Mouse (Mus musculus) kidney, embryonic 16.5 days (tissue): ENCODE data around the gene Krt12. TPM values are rescaled to one million over a fixed set of nuclear protein-coding genes. Genes with fewer than 3 reads are reported as not detected.
A peak's percentile ranks its signal among the peaks of the same experiment; 100 is the strongest.

Source experiments
- ATAC-seq: fragments of 200-750 bp; cut with Nextera tagmentation; 2 replicates; pipeline ENCODE4 v1.8.0; 2017; ENCODE audit warnings: moderate TSS enrichment; ENCODE audit not compliant: low FRiP score, low TSS enrichment
- H3K27ac ChIP-seq: fragments of 300-500 bp; sonication (generic); 2 replicates; pipeline ENCODE4 v1.5.1; 2014; ENCODE audit warnings: low read length
- H3K27me3 ChIP-seq: fragments of 300-500 bp; sonication (generic); 2 replicates; pipeline ENCODE4 v1.6.1; 2014; ENCODE audit warnings: low read length, control low read depth, mixed read lengths; ENCODE audit not compliant: insufficient read depth
- H3K36me3 ChIP-seq: fragments of 300-500 bp; sonication (generic); 2 replicates; pipeline ENCODE4 v1.6.1; 2014; ENCODE audit warnings: low read length, control low read depth, mixed read lengths; ENCODE audit not compliant: insufficient read depth
- H3K4me1 ChIP-seq: fragments of 300-500 bp; sonication (generic); 2 replicates; pipeline ENCODE4 v1.6.1; 2014; ENCODE audit warnings: low read length, control low read depth, mixed read lengths; ENCODE audit not compliant: insufficient read depth
- H3K4me2 ChIP-seq: fragments of 300-500 bp; sonication (generic); replicated peaks from 2 replicates; pipeline ENCODE4 v1.6.1; 2014; ENCODE audit warnings: low read depth, low read length
- H3K4me3 ChIP-seq: fragments of 300-500 bp; sonication (generic); 2 replicates; pipeline ENCODE4 v1.5.1; 2014; ENCODE audit warnings: mild to moderate bottlenecking, low read length
- H3K9ac ChIP-seq: fragments of 300-500 bp; sonication (generic); replicated peaks from 2 replicates; pipeline ENCODE4 v1.6.1; 2014; ENCODE audit warnings: low read length
- H3K9me3 ChIP-seq: fragments of 300-500 bp; sonication (generic); 2 replicates; pipeline ENCODE4 v1.6.1; 2016; ENCODE audit warnings: low read length, control low read depth
- WGBS: fragments of 180-500 bp; shearing (Covaris S2); extraction: QIAGEN DNeasy Blood & Tissue Kit; methylation state at CpG from one replicate; pipeline ENCODE4 v1.1.7; 2014; 5-methylcytosine and 5-hydroxymethylcytosine counted together
- polyA plus RNA-seq: library from polyadenylated mRNA; unstranded; fragments of >200 nt; fragmentation: Nextera tagmentation; extraction: Ambion mirVana; gene quantifications from 2 replicates; pipeline ENCODE4 v1.2.1, GENCODE M21; 2015

Gene Krt12
- 0.09 TPM in 2 replicates for polyA plus RNA-seq

- Histone ChIP-seq H3K4me2 (no peak within 1 kb of the TSS), H3K9me3 (no peaks in the 10 kb centered on the region), H3K9ac (no peak within 1 kb of the TSS), H3K36me3 (no peaks in the 10 kb centered on the region), H3K27me3 (no peaks in the 10 kb centered on the region), H3K4me1 (no peaks in the 10 kb centered on the region), H3K4me3 (no peak within 1 kb of the TSS), H3K27ac (no peak within 1 kb of the TSS)
- 86% methylated on average over 10 of the region's 10 CpGs for WGBS
- ATAC-seq = no peak
These were observed at the start of gene Krt12 for GRCm38 (mm10) chr11:99422159-99422558. Krt12 (minus strand) TSS chr11:99422259.

GRCm38 (mm10) chr11:99469228-99469627, 47.2 kb upstream of the Krt12 start:
- ATAC-seq = no peak
- Histone ChIP-seq H3K36me3 (no peaks in the 10 kb centered on the region), H3K9ac (no peak overlapping the region), H3K27ac (no peak overlapping the region), H3K4me1 (no peaks in the 10 kb centered on the region), H3K4me2 (no peak overlapping the region), H3K4me3 (no peak overlapping the region), H3K9me3 (no peaks in the 10 kb centered on the region), H3K27me3 (0 out of 2 replicates have a peak, but pooled peaks cover 3% of the 10 kb centered on the region)
- 61% methylated on average over 4 of the region's 4 CpGs for WGBS

GRCm38 (mm10) chr11:99468566-99468965, 46.5 kb upstream of the Krt12 start:
- H3K9me3 ChIP-seq = no peaks in the 10 kb centered on the region
- H3K27me3 ChIP-seq = 0 out of 2 replicates have a peak, but pooled peaks cover 3% of the 10 kb centered on the region
- H3K27ac ChIP-seq = no peak overlapping the region
- H3K9ac ChIP-seq = no peak overlapping the region
- no peak for ATAC-seq
- H3K4me3 ChIP-seq = no peak overlapping the region
- 87% methylated on average over 11 of the region's 11 CpGs for WGBS
- no peak overlapping the region for H3K4me2 ChIP-seq
- no peaks in the 10 kb centered on the region for H3K36me3 ChIP-seq
- H3K4me1 ChIP-seq = no peaks in the 10 kb centered on the region

GRCm38 (mm10) chr11:99466316-99466715, 44.3 kb upstream of the Krt12 start:
- no peak overlapping the region for H3K27ac ChIP-seq
- H3K9ac ChIP-seq = no peak overlapping the region
- H3K27me3 ChIP-seq = 0 out of 2 replicates have a peak, but pooled peaks cover 4% of the 10 kb centered on the region
- no peak for ATAC-seq
- H3K4me2 ChIP-seq = no peak overlapping the region
- no peaks in the 10 kb centered on the region for H3K4me1 ChIP-seq
- H3K4me3 ChIP-seq = no peak overlapping the region
- 16% methylated on average over 7 of the region's 7 CpGs for WGBS
- H3K9me3 ChIP-seq = no peaks in the 10 kb centered on the region
- H3K36me3 ChIP-seq = no peaks in the 10 kb centered on the region

- 6% methylated on average over 5 of the region's 5 CpGs for WGBS
- no peaks in the 10 kb centered on the region for H3K9me3 ChIP-seq
- no peaks in the 10 kb centered on the region for H3K4me1 ChIP-seq
- no peak overlapping the region for H3K9ac ChIP-seq
- no peak overlapping the region for H3K27ac ChIP-seq
- no peaks in the 10 kb centered on the region for H3K36me3 ChIP-seq
- 0 out of 2 replicates have a peak, but pooled peaks cover 4% of the 10 kb centered on the region for H3K27me3 ChIP-seq
- no peak for ATAC-seq
- no peak overlapping the region for H3K4me3 ChIP-seq
- H3K4me2 ChIP-seq = no peak overlapping the region
These were observed 42.8 kb upstream of the Krt12 start for GRCm38 (mm10) chr11:99464836-99465235.

- no peak overlapping the region for H3K27ac ChIP-seq
- no peak for ATAC-seq
- H3K4me1 ChIP-seq = no peaks in the 10 kb centered on the region
- H3K9me3 ChIP-seq = no peaks in the 10 kb centered on the region
- WGBS = 8% methylated on average over 8 of the region's 8 CpGs
- no peak overlapping the region for H3K4me2 ChIP-seq
- H3K9ac ChIP-seq = no peak overlapping the region
- H3K36me3 ChIP-seq = no peaks in the 10 kb centered on the region
- 0 out of 2 replicates have a peak, but pooled peaks cover 4% of the 10 kb centered on the region for H3K27me3 ChIP-seq
- H3K4me3 ChIP-seq = no peak overlapping the region
These were observed 41.1 kb upstream of the Krt12 start for GRCm38 (mm10) chr11:99463155-99463554.

GRCm38 (mm10) chr11:99461736-99462135, 39.7 kb upstream of the Krt12 start:
- Histone ChIP-seq H3K4me3 (no peak overlapping the region), H3K4me1 (no peaks in the 10 kb centered on the region), H3K27me3 (0 out of 2 replicates have a peak, but pooled peaks cover 4% of the 10 kb centered on the region), H3K27ac (peak overlapping the region; percentile 63; the same call in 1 of the 2 replicates), H3K4me2 (no peak overlapping the region), H3K9ac (no peak overlapping the region), H3K9me3 (no peaks in the 10 kb centered on the region), H3K36me3 (no peaks in the 10 kb centered on the region)
- 55% methylated on average over 7 of the region's 7 CpGs for WGBS
- ATAC-seq = no peak

- Histone ChIP-seq H3K27me3 (0 out of 2 replicates have a peak, but pooled peaks cover 2% of the 10 kb centered on the region), H3K4me3 (no peak overlapping the region), H3K27ac (no peak overlapping the region), H3K9me3 (no peaks in the 10 kb centered on the region), H3K4me1 (0 out of 2 replicates have a peak, but pooled peaks cover 4% of the 10 kb centered on the region), H3K4me2 (no peak overlapping the region), H3K36me3 (no peaks in the 10 kb centered on the region), H3K9ac (no peak overlapping the region)
- no peak for ATAC-seq
- WGBS = 48% methylated on average over 7 of the region's 7 CpGs
These were observed 36.8 kb upstream of the Krt12 start for GRCm38 (mm10) chr11:99458887-99459286.

GRCm38 (mm10) chr11:99454759-99455158, 32.7 kb upstream of the Krt12 start:
- Histone ChIP-seq H3K4me1 (0 out of 2 replicates have a peak, but pooled peaks cover 4% of the 10 kb centered on the region), H3K4me2 (no peak overlapping the region), H3K36me3 (no peaks in the 10 kb centered on the region), H3K9me3 (no peaks in the 10 kb centered on the region), H3K27me3 (no peaks in the 10 kb centered on the region), H3K4me3 (no peak overlapping the region), H3K27ac (peak overlapping the region; percentile 18; the same call in 1 of the 2 replicates), H3K9ac (no peak overlapping the region)
- 55% methylated on average over 10 of the region's 10 CpGs for WGBS
- no peak for ATAC-seq

- Histone ChIP-seq H3K27ac (no peak overlapping the region), H3K4me1 (0 out of 2 replicates have a peak, but pooled peaks cover 4% of the 10 kb centered on the region), H3K9ac (no peak overlapping the region), H3K4me2 (no peak overlapping the region), H3K4me3 (no peak overlapping the region), H3K27me3 (no peaks in the 10 kb centered on the region), H3K9me3 (no peaks in the 10 kb centered on the region), H3K36me3 (no peaks in the 10 kb centered on the region)
- 87% methylated on average over 4 of the region's 4 CpGs for WGBS
- ATAC-seq = no peak
These were observed 32.0 kb upstream of the Krt12 start for GRCm38 (mm10) chr11:99454044-99454443.
